Mouse (Mus musculus): ENCODE results near the gene Gimap3. TPM values are rescaled to one million over a fixed set of nuclear protein-coding genes. Genes with fewer than 3 reads are reported as not detected.

Gimap3 gene
- polyA plus RNA-seq, 1 experiment from 2014 or later, result not detected

- H3K4me1 ChIP-seq, result 0 out of 2 replicates have a peak, but pooled peaks cover 5% of the 10 kb centered on the region
- 76% methylated on average over 3 of the region's 3 CpGs for WGBS
- H3K27me3 ChIP-seq, result peaks cover 24% of the 10 kb centered on the region
- H3K4me2 ChIP-seq (replicated peaks), result no peak overlapping the region
- no peak for ATAC-seq (replicated peaks)
- H3K9ac ChIP-seq (replicated peaks), result no peak overlapping the region
- H3K36me3 ChIP-seq, result no peaks in the 10 kb centered on the region
- H3K27ac ChIP-seq (replicated peaks), result no peak overlapping the region
- no peaks in the 10 kb centered on the region for H3K9me3 ChIP-seq
- H3K4me3 ChIP-seq, result no peak overlapping the region
Measured at GRCm38 (mm10) chr6:48740501-48741169, 30.0 kb downstream of the Gimap3 start.

- Histone ChIP-seq H3K27ac (replicated peaks) (no peak overlapping the region), H3K9ac (replicated peaks) (no peak overlapping the region), H3K4me1 (0 out of 2 replicates have a peak, but pooled peaks cover 5% of the 10 kb centered on the region), H3K4me3 (no peak overlapping the region), H3K36me3 (no peaks in the 10 kb centered on the region), H3K27me3 (peaks cover 24% of the 10 kb centered on the region), H3K4me2 (replicated peaks) (no peak overlapping the region), H3K9me3 (no peaks in the 10 kb centered on the region)
- WGBS, result 88% methylated on average over 3 of the region's 3 CpGs
- ATAC-seq (replicated peaks), result no peak
Measured at GRCm38 (mm10) chr6:48739780-48740055, 30.9 kb downstream of the Gimap3 start.

- no peak for ATAC-seq (replicated peaks)
- Histone ChIP-seq H3K27me3 (peaks cover 23% of the 10 kb centered on the region), H3K36me3 (no peaks in the 10 kb centered on the region), H3K27ac (replicated peaks) (no peak within 1 kb of the TSS), H3K9ac (replicated peaks) (no peak within 1 kb of the TSS), H3K4me3 (no peak within 1 kb of the TSS), H3K4me1 (0 out of 2 replicates have a peak, but pooled peaks cover 5% of the 10 kb centered on the region), H3K4me2 (replicated peaks) (no peak within 1 kb of the TSS), H3K9me3 (no peaks in the 10 kb centered on the region)
- WGBS, result 77% methylated on average over 15 of the region's 15 CpGs
Measured at GRCm38 (mm10) chr6:48738961-48739779, 31.5 kb downstream of the Gimap3 start, which contains the start of gene Gimap1. Gene Gimap1, plus strand, starts transcription at chr6:48739054.

- no peak for ATAC-seq (replicated peaks)
- H3K4me1 ChIP-seq, result 0 out of 2 replicates have a peak, but pooled peaks cover 5% of the 10 kb centered on the region
- WGBS, result 85% methylated on average over 5 of the region's 5 CpGs
Measured at GRCm38 (mm10) chr6:48737688-48738087, 33.0 kb downstream of the Gimap3 start.

GRCm38 (mm10) chr6:48737053-48737452, 33.6 kb downstream of the Gimap3 start:
- H3K4me3 ChIP-seq, result no peak overlapping the region
- no peak overlapping the region for H3K9ac ChIP-seq (replicated peaks)
- peaks cover 7% of the 10 kb centered on the region; the same call in 1 of the 2 replicates for H3K27me3 ChIP-seq
- H3K9me3 ChIP-seq, result no peaks in the 10 kb centered on the region
- ATAC-seq (replicated peaks), result no peak
- H3K4me1 ChIP-seq, result no peaks in the 10 kb centered on the region
- H3K36me3 ChIP-seq, result no peaks in the 10 kb centered on the region
- 78% methylated on average over 2 of the region's 2 CpGs for WGBS
- no peak overlapping the region for H3K27ac ChIP-seq (replicated peaks)
- no peak overlapping the region for H3K4me2 ChIP-seq (replicated peaks)

More at GRCm38 (mm10) chr6:48737688-48738087, 33.0 kb downstream of the Gimap3 start:
- H3K9me3 ChIP-seq, result no peaks in the 10 kb centered on the region
- peaks cover 13% of the 10 kb centered on the region for H3K27me3 ChIP-seq
- H3K36me3 ChIP-seq, result no peaks in the 10 kb centered on the region
- no peak overlapping the region for H3K4me3 ChIP-seq
- H3K27ac ChIP-seq (replicated peaks), result no peak overlapping the region
- H3K9ac ChIP-seq (replicated peaks), result no peak overlapping the region
- no peak overlapping the region for H3K4me2 ChIP-seq (replicated peaks)

GRCm38 (mm10) chr6:48733660-48734059, 37.0 kb downstream of the Gimap3 start:
- Histone ChIP-seq H3K27ac (replicated peaks) (no peak overlapping the region), H3K4me2 (replicated peaks) (no peak overlapping the region), H3K9me3 (no peaks in the 10 kb centered on the region), H3K27me3 (no peaks in the 10 kb centered on the region), H3K4me3 (no peak overlapping the region), H3K36me3 (no peaks in the 10 kb centered on the region), H3K9ac (replicated peaks) (no peak overlapping the region), H3K4me1 (no peaks in the 10 kb centered on the region)
- ATAC-seq (replicated peaks), result no peak
- WGBS, result 83% methylated on average over 1 of the region's 1 CpGs

- H3K4me3 ChIP-seq, result no peak overlapping the region
- H3K9ac ChIP-seq (replicated peaks), result no peak overlapping the region
- ATAC-seq (replicated peaks), result no peak
- H3K27me3 ChIP-seq, result no peaks in the 10 kb centered on the region
- 61% methylated on average over 8 of the region's 8 CpGs for WGBS
- H3K36me3 ChIP-seq, result no peaks in the 10 kb centered on the region
- no peaks in the 10 kb centered on the region for H3K4me1 ChIP-seq
- H3K4me2 ChIP-seq (replicated peaks), result no peak overlapping the region
- H3K27ac ChIP-seq (replicated peaks), result no peak overlapping the region
- H3K9me3 ChIP-seq, result no peaks in the 10 kb centered on the region
Measured at GRCm38 (mm10) chr6:48732864-48733304, 37.8 kb downstream of the Gimap3 start.

GRCm38 (mm10) chr6:48727761-48728160, 42.9 kb downstream of the Gimap3 start:
- Histone ChIP-seq H3K4me2 (replicated peaks) (no peak overlapping the region), H3K36me3 (no peaks in the 10 kb centered on the region), H3K4me3 (no peak overlapping the region)

GRCm38 (mm10) chr6:48725476-48725875, 45.2 kb downstream of the Gimap3 start:
- H3K36me3 ChIP-seq, result no peaks in the 10 kb centered on the region
- no peak overlapping the region for H3K4me2 ChIP-seq (replicated peaks)
- H3K9ac ChIP-seq (replicated peaks), result no peak overlapping the region
- 0% methylated on average over 1 of the region's 1 CpGs for WGBS
- H3K4me3 ChIP-seq, result no peak overlapping the region
- no peaks in the 10 kb centered on the region for H3K9me3 ChIP-seq
- 0 out of 2 replicates have a peak, but pooled peaks cover 2% of the 10 kb centered on the region for H3K4me1 ChIP-seq
- H3K27me3 ChIP-seq, result no peaks in the 10 kb centered on the region
- no peak overlapping the region for H3K27ac ChIP-seq (replicated peaks)
- peak; percentile 60; the same call in 1 of the 2 replicates for ATAC-seq (replicated peaks)

More at GRCm38 (mm10) chr6:48727761-48728160, 42.9 kb downstream of the Gimap3 start:
- ATAC-seq (replicated peaks), result no peak
- 0 out of 2 replicates have a peak, but pooled peaks cover 2% of the 10 kb centered on the region for H3K4me1 ChIP-seq
- no peaks in the 10 kb centered on the region for H3K27me3 ChIP-seq
- H3K27ac ChIP-seq (replicated peaks), result no peak overlapping the region
- no peaks in the 10 kb centered on the region for H3K9me3 ChIP-seq
- H3K9ac ChIP-seq (replicated peaks), result no peak overlapping the region
- WGBS, result 93% methylated on average over 5 of the region's 5 CpGs

GRCm38 (mm10) chr6:48723468-48723867, 47.2 kb downstream of the Gimap3 start:
- Histone ChIP-seq H3K27ac (replicated peaks) (no peak overlapping the region), H3K4me2 (replicated peaks) (no peak overlapping the region), H3K9me3 (no peaks in the 10 kb centered on the region), H3K9ac (replicated peaks) (no peak overlapping the region), H3K4me1 (0 out of 2 replicates have a peak, but pooled peaks cover 2% of the 10 kb centered on the region), H3K36me3 (no peaks in the 10 kb centered on the region), H3K27me3 (no peaks in the 10 kb centered on the region), H3K4me3 (no peak overlapping the region)
- no peak for ATAC-seq (replicated peaks)
- 87% methylated on average over 8 of the region's 8 CpGs for WGBS

- no peak overlapping the region for H3K27ac ChIP-seq (replicated peaks)
- no peaks in the 10 kb centered on the region for H3K36me3 ChIP-seq
- no peak overlapping the region for H3K4me2 ChIP-seq (replicated peaks)
- no peak overlapping the region for H3K4me3 ChIP-seq
- no peak overlapping the region for H3K9ac ChIP-seq (replicated peaks)
- ATAC-seq (replicated peaks), result no peak
- no peaks in the 10 kb centered on the region for H3K27me3 ChIP-seq
- no peaks in the 10 kb centered on the region for H3K4me1 ChIP-seq
- 79% methylated on average over 4 of the region's 4 CpGs for WGBS
- H3K9me3 ChIP-seq, result no peaks in the 10 kb centered on the region
Measured at GRCm38 (mm10) chr6:48720326-48720725, 50.3 kb downstream of the Gimap3 start.

GRCm38 (mm10) chr6:48718455-48718854, 52.2 kb downstream of the Gimap3 start, which contains the start of the genes Gm28053 and Gimap7:
Gene Gm28053, plus strand, starts transcription at chr6:48718607.
Gene Gimap7, plus strand, starts transcription at chr6:48718621.
- Histone ChIP-seq H3K9ac (replicated peaks) (no peak within 1 kb of the TSS), H3K27ac (replicated peaks) (no peak within 1 kb of the TSS), H3K9me3 (no peaks in the 10 kb centered on the region), H3K4me3 (no peak within 1 kb of the TSS), H3K27me3 (no peaks in the 10 kb centered on the region), H3K36me3 (no peaks in the 10 kb centered on the region), H3K4me2 (replicated peaks) (no peak within 1 kb of the TSS), H3K4me1 (no peaks in the 10 kb centered on the region)
- WGBS, result 45% methylated on average over 2 of the region's 2 CpGs
- ATAC-seq (replicated peaks), result no peak
